Mouse (Mus musculus): ENCODE measurements around the gene Cfc1. TPM values are rescaled to one million over a fixed set of nuclear protein-coding genes. Genes with fewer than 3 reads are reported as not detected.
A peak's percentile ranks its signal among the peaks of the same experiment; 100 is the strongest.
"Not testable (repeated sequence)": the region's sequence is repeated elsewhere in the genome, so short reads cannot be mapped to it uniquely, and the experiment has no call there.

Gene Cfc1
- polyA plus RNA-seq, 1 experiment: not detected

DNA sequence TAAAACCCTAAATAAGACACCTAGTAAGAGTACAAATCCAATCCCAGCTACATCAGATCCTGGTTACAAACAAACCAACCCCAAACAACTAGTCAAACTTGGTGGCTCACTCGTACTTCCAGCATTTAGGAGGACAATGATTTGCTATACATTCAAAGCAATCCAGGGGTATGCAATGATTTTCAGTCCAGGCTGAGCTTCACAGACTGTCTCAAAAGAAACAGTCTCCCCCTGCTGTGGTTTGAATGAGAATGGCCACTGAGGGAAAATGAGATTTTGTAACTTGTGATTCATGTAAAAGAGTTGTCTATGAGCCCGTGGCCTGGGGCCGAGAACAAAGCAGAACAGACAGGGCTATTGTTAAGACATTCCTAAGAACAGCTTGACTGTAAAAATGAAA, 27.5 kb upstream of the Cfc1 start:
- Histone ChIP-seq H3K4me1 (ENCODE audit: control insufficient read depth, insufficient read depth, low read length) (no peaks in the 10 kb centered on the region), H3K27ac (ENCODE audit: insufficient read depth, low read depth, low read length) (no peak overlapping the region), H3K36me3 (ENCODE audit: control insufficient read depth, insufficient read depth, low read length) (no peaks in the 10 kb centered on the region), H3K4me3 (ENCODE audit: insufficient read depth, low read depth, low read length) (no peak overlapping the region), H3K27me3 (replicated peaks; ENCODE audit: control insufficient read depth, insufficient read depth, low read length) (no peaks in the 10 kb centered on the region)
- TF ChIP-seq POLR2A (IDR thresholded peaks at IDR 0.05; ENCODE audit: low read depth, low read length) (no peak), CTCF (conservative IDR thresholded peaks at IDR 0.05; ENCODE audit: insufficient read depth, insufficient read length, low read depth, low read length) (no peak)
- WGBS: 84% methylated on average over 3 of the region's 3 CpGs
- no peak for DNase-seq

DNA sequence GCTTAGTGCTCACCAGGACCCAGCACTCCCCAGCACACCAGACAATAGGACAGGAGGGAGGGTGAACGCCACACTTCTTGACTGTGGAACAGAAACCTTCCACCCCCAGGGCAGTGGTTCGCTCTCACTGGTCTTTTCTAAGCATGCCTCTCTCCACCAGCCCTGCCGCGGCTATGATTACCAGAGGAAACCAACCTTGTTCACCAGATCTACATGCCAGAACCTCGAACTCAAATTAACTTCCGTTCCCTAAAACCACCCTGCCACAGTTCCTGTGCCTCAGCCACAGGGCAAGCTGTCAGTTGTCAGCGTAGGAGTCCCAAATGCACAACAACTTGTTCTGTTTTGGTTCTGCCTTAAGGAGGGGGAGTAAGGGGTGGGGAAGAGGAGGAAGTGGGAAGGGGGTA, 24.9 kb upstream of the Cfc1 start:
- H3K4me1 ChIP-seq (ENCODE audit: control insufficient read depth, insufficient read depth, low read length): no peaks in the 10 kb centered on the region
- DNase-seq: no peak
- 2% methylated on average over 7 of the region's 7 CpGs for WGBS

DNA sequence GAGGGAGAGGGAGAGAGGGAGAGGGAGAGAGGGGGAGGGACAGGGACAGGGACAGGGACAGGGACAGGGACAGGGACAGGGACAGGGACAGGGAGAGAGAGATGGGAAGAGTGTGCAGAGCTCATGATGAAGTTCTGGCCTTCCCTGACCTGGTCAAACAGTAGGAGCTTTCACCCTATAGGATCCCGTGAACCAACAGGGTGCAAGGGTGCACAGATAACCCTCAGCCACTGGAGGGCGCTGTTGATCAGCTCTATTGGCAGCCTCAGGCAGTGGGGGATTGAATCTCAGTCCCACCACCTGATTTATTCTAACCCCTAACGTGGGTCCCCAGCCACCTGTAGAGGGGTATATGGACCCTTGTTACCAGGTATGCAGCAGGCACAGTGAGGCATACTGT, 24.4 kb upstream of the Cfc1 start:
- Histone ChIP-seq H3K36me3 (ENCODE audit: control insufficient read depth, insufficient read depth, low read length) (no peaks in the 10 kb centered on the region), H3K27ac (ENCODE audit: insufficient read depth, low read depth, low read length) (no peak overlapping the region), H3K4me1 (ENCODE audit: control insufficient read depth, insufficient read depth, low read length) (no peaks in the 10 kb centered on the region), H3K4me3 (ENCODE audit: insufficient read depth, low read depth, low read length) (no peak overlapping the region), H3K27me3 (replicated peaks; ENCODE audit: control insufficient read depth, insufficient read depth, low read length) (no peaks in the 10 kb centered on the region)
- DNase-seq: no peak
- 15% methylated on average over 3 of the region's 3 CpGs for WGBS
- TF ChIP-seq POLR2A (IDR thresholded peaks at IDR 0.05; ENCODE audit: low read depth, low read length) (no peak), CTCF (conservative IDR thresholded peaks at IDR 0.05; ENCODE audit: insufficient read depth, insufficient read length, low read depth, low read length) (peak; percentile 56)

More for the DNA sequence above, 24.9 kb upstream of the Cfc1 start:
- Histone ChIP-seq H3K27me3 (replicated peaks; ENCODE audit: control insufficient read depth, insufficient read depth, low read length) (no peaks in the 10 kb centered on the region), H3K36me3 (ENCODE audit: control insufficient read depth, insufficient read depth, low read length) (no peaks in the 10 kb centered on the region), H3K4me3 (ENCODE audit: insufficient read depth, low read depth, low read length) (no peak overlapping the region), H3K27ac (ENCODE audit: insufficient read depth, low read depth, low read length) (no peak overlapping the region)
- no peak for TF ChIP-seq CTCF (conservative IDR thresholded peaks at IDR 0.05; ENCODE audit: insufficient read depth, insufficient read length, low read depth, low read length)
- no peak for TF ChIP-seq POLR2A (IDR thresholded peaks at IDR 0.05; ENCODE audit: low read depth, low read length)

DNA sequence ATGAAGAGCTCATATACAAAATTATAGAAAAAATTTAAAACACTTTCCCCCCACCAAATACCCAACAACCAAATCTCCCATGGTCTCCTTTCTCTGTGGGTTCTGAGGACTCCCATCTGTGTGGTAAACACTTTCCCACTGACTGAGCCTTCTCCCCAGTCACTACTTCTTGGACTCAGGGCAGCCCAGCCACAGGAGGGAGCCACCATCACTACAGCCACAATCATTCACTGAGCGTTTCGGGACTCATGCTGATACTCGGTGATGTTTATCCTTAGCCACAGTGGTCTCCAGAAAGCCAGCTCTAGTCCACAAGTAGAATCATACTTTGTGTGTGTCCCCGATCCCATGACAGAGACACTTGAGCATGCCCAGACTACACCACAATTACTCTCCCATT, 22.4 kb upstream of the Cfc1 start:
- WGBS: 86% methylated on average over 4 of the region's 4 CpGs
- Histone ChIP-seq H3K27ac (ENCODE audit: insufficient read depth, low read depth, low read length) (no peak overlapping the region), H3K36me3 (ENCODE audit: control insufficient read depth, insufficient read depth, low read length) (no peaks in the 10 kb centered on the region), H3K4me3 (ENCODE audit: insufficient read depth, low read depth, low read length) (no peak overlapping the region), H3K4me1 (ENCODE audit: control insufficient read depth, insufficient read depth, low read length) (no peaks in the 10 kb centered on the region), H3K27me3 (replicated peaks; ENCODE audit: control insufficient read depth, insufficient read depth, low read length) (no peaks in the 10 kb centered on the region)
- TF ChIP-seq CTCF (conservative IDR thresholded peaks at IDR 0.05; ENCODE audit: insufficient read depth, insufficient read length, low read depth, low read length) (no peak), POLR2A (IDR thresholded peaks at IDR 0.05; ENCODE audit: low read depth, low read length) (no peak)
- no peak for DNase-seq

DNA sequence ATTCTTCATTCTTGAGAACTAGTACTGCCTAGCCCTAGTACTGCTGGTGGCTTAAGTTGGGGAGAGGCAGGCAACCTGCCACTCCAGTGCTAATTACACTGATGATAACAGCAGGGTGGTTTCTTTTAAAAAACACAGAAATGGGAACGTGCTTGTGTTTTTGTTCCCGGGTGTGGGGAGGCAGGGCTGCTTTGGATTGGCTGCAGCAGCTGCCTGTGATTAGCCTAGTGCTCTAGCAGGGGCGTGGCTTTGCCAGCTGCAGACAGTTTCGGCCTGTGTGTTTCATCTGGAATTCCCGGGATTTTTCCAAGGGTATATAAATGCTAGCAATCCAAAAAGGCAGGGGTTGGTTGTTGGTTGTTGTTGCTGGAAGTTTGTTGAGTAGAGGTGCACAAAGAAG, 18.9 kb upstream of the Cfc1 start:
- 40% methylated on average over 5 of the region's 5 CpGs for WGBS
- H3K36me3 ChIP-seq (ENCODE audit: control insufficient read depth, insufficient read depth, low read length): no peaks in the 10 kb centered on the region
- no peak overlapping the region for H3K4me3 ChIP-seq (ENCODE audit: insufficient read depth, low read depth, low read length)
- DNase-seq: no peak
- no peak overlapping the region for H3K27ac ChIP-seq (ENCODE audit: insufficient read depth, low read depth, low read length)
- no peaks in the 10 kb centered on the region for H3K27me3 ChIP-seq (replicated peaks; ENCODE audit: control insufficient read depth, insufficient read depth, low read length)
- no peaks in the 10 kb centered on the region for H3K4me1 ChIP-seq (ENCODE audit: control insufficient read depth, insufficient read depth, low read length)
- TF ChIP-seq CTCF (conservative IDR thresholded peaks at IDR 0.05; ENCODE audit: insufficient read depth, insufficient read length, low read depth, low read length) (no peak), POLR2A (IDR thresholded peaks at IDR 0.05; ENCODE audit: low read depth, low read length) (no peak)

DNA sequence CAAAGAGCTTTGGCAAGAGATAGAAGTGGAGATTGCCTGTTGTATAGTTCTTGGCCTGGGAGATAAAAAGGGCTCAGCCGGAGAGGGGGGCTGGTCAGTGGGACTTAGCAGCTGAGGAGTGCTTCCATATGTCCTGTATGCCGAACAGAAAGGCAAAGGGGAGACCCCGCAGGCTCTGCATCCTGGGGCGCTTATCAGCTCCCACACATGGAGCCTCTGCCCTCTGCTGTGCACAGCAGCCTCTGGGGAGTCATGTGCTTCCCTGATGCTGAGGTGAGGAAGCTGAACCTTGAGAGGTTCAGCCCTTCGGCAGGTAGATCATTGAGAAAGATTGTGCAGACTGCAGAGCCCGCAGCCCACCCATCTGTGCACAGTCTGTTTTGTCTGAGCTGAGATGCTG, 18.2 kb upstream of the Cfc1 start:
- H3K4me1 ChIP-seq (ENCODE audit: control insufficient read depth, insufficient read depth, low read length); H3K36me3 ChIP-seq (ENCODE audit: control insufficient read depth, insufficient read depth, low read length); DNase-seq; H3K27ac ChIP-seq (ENCODE audit: insufficient read depth, low read depth, low read length); H3K4me3 ChIP-seq (ENCODE audit: insufficient read depth, low read depth, low read length); H3K27me3 ChIP-seq (replicated peaks; ENCODE audit: control insufficient read depth, insufficient read depth, low read length): not testable (repeated sequence)
- WGBS: 69% methylated on average over 6 of the region's 6 CpGs

DNA sequence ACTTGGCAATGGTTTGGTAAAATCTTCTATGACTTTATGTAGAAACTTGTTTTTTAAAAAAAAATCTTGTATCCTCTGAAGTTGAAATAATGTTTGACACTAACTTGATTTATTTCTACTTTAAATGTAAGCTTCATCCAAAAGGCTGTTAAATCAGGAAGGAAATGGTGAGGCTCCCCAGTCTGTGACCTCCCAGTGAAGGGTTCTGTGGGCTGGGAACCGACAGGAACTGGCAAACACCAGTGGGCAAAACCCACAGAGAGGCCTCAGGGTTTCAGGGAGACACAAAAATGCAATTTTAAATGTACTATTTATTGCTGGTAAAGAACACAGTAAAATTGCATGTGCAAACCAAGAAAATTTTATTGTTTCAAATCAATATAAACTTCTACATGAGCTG, 17.7 kb upstream of the Cfc1 start:
- H3K36me3 ChIP-seq (ENCODE audit: control insufficient read depth, insufficient read depth, low read length); H3K4me3 ChIP-seq (ENCODE audit: insufficient read depth, low read depth, low read length); DNase-seq; H3K27ac ChIP-seq (ENCODE audit: insufficient read depth, low read depth, low read length); H3K27me3 ChIP-seq (replicated peaks; ENCODE audit: control insufficient read depth, insufficient read depth, low read length); H3K4me1 ChIP-seq (ENCODE audit: control insufficient read depth, insufficient read depth, low read length): not testable (repeated sequence)
- WGBS: 29% methylated on average over 1 of the region's 1 CpGs

DNA sequence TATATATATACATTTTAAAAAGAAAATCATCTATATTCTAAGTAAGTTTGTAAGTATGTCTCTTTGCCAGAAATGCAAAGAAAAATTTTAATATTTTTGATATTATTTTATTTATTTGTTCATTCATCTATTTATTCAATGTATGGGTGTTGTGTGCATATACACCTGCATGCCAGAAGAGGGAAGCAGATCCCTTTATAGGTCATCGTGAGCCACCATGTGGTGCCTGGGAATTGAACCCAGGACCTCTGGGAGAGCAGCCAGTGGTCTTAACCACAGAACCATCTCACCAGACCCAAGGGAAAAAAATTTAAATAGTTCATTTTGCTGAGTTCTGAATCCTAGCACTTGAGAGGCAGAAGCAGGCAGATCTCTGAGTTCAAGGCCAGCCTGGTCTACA, 17.2 kb upstream of the Cfc1 start:
- TF ChIP-seq CTCF (conservative IDR thresholded peaks at IDR 0.05; ENCODE audit: insufficient read depth, insufficient read length, low read depth, low read length): no peak
- no peak for TF ChIP-seq POLR2A (IDR thresholded peaks at IDR 0.05; ENCODE audit: low read depth, low read length)
- no peak overlapping the region for H3K27ac ChIP-seq (ENCODE audit: insufficient read depth, low read depth, low read length)
- no peak for DNase-seq
- H3K4me3 ChIP-seq (ENCODE audit: insufficient read depth, low read depth, low read length): no peak overlapping the region
- H3K4me1 ChIP-seq (ENCODE audit: control insufficient read depth, insufficient read depth, low read length): no peaks in the 10 kb centered on the region
- no peaks in the 10 kb centered on the region for H3K36me3 ChIP-seq (ENCODE audit: control insufficient read depth, insufficient read depth, low read length)
- no peaks in the 10 kb centered on the region for H3K27me3 ChIP-seq (replicated peaks; ENCODE audit: control insufficient read depth, insufficient read depth, low read length)
- 72% methylated on average over 1 of the region's 1 CpGs for WGBS

Measured in kidney, adult 2 months (tissue).